Mouse (Mus musculus): Measurements from ENCODE around the gene Gsta1. TPM values are rescaled to one million over a fixed set of nuclear protein-coding genes. Genes with fewer than 3 reads are reported as not detected.

Gene Gsta1
- polyA plus RNA-seq, 1 experiment, result not detected

DNA sequence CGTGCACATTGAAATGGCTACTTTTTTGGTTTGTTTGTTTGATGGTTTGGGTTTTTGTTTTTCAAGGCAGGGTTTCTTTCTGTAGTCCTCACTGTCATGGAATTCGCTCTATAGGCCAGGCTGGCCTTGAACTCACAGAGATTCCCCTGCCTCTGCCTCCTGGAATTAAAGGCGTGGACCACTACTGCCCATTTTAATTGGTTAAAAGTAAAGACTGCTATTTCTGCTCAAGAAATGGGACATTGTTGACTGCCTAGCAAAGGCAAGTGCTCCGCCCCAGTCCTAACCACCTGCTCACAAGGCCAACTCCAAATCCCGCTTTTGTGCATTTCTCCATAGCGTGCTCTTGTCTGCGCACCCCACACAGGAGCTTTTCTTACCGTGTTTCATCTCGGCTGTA, 32.7 kb upstream of the Gsta1 start:
- Histone ChIP-seq H3K4me3 (replicated peaks; ENCODE audit: control insufficient read depth, low read depth, low read length) (no peak overlapping the region), H3K4me1 (ENCODE audit: control insufficient read depth, insufficient read depth, low read length) (no peaks in the 10 kb centered on the region), H3K27ac (ENCODE audit: control insufficient read depth, insufficient read depth, low read depth, low read length, poor library complexity) (no peak overlapping the region)
- TF ChIP-seq CTCF (IDR thresholded peaks at IDR 0.05; ENCODE audit: control insufficient read depth, insufficient read depth, low read length) (no peak), POLR2A (IDR thresholded peaks at IDR 0.05; ENCODE audit: borderline replicate concordance, control insufficient read depth, low read depth, low read length) (no peak)
- 92% methylated on average over 9 of the region's 9 CpGs for WGBS

DNA sequence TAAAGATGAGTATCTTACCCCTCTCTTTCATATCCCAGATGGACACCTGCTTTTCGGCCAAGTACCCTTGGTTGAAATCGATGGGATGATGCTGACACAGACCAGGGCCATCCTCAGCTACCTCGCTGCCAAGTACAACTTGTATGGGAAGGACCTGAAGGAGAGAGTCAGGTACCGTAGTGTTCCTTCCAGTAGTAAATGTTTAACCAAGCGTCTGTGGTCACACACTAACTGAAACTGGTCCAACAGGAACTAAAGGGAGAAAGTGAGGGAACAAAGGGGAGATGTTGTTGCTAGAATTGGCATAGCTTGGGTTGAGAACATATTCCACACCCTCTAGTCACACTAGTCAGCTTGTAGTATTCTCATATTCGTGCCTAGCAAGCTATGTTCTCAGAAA, 26.3 kb upstream of the Gsta1 start:
- WGBS, result 69% methylated on average over 6 of the region's 6 CpGs
- Histone ChIP-seq H3K4me3 (replicated peaks; ENCODE audit: control insufficient read depth, low read depth, low read length) (no peak overlapping the region), H3K27ac (ENCODE audit: control insufficient read depth, insufficient read depth, low read depth, low read length, poor library complexity) (no peak overlapping the region), H3K4me1 (ENCODE audit: control insufficient read depth, insufficient read depth, low read length) (no peaks in the 10 kb centered on the region)
- no peak for TF ChIP-seq CTCF (IDR thresholded peaks at IDR 0.05; ENCODE audit: control insufficient read depth, insufficient read depth, low read length)
- TF ChIP-seq POLR2A (IDR thresholded peaks at IDR 0.05; ENCODE audit: borderline replicate concordance, control insufficient read depth, low read depth, low read length), result no peak

DNA sequence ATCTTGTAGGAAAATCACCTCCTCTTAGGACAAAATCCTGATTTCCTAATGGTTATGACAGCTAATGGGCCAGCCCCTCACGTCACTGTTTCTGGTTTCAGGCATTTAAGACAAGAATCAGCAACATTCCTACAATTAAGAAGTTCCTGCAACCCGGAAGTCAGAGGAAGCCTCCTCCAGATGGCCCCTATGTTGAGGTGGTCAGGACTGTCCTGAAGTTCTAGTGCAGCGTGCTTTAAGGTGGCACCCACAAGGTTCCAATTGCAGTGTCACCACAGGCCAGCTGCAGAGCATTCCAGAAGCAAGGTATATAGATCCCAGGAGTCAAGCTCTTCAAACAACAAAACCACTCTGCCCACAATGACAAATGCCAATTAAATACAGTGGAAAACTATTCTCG, 21.5 kb upstream of the Gsta1 start:
- WGBS, result 67% methylated on average over 4 of the region's 4 CpGs
- H3K4me3 ChIP-seq (replicated peaks; ENCODE audit: control insufficient read depth, low read depth, low read length), result no peak overlapping the region
- no peak overlapping the region for H3K27ac ChIP-seq (ENCODE audit: control insufficient read depth, insufficient read depth, low read depth, low read length, poor library complexity)

DNA sequence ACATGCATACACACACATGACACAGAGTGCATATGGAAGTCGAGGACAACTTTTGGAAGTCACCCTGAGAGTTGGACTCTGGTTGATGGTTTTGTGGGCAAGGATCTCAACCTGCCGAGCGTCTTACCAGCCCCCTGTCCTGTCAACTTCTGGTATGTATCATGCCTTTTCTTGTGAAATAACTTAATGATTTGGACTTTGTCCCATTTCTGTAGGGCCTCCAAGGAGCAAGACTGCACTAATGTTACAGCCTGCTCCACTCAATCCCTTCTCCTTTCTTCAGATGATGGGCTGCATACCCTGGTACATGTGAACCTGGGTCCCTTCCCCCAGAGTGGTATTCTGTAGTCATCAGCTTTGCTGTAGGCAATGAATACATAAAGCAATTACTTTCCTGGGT, 20.4 kb upstream of the Gsta1 start:
- H3K4me1 ChIP-seq (ENCODE audit: control insufficient read depth, insufficient read depth, low read length), result no peaks in the 10 kb centered on the region
- H3K27ac ChIP-seq (ENCODE audit: control insufficient read depth, insufficient read depth, low read depth, low read length, poor library complexity), result no peak overlapping the region
- H3K4me3 ChIP-seq (replicated peaks; ENCODE audit: control insufficient read depth, low read depth, low read length), result no peak overlapping the region
- 69% methylated on average over 3 of the region's 3 CpGs for WGBS
- no peak for TF ChIP-seq CTCF (IDR thresholded peaks at IDR 0.05; ENCODE audit: control insufficient read depth, insufficient read depth, low read length)
- no peak for TF ChIP-seq POLR2A (IDR thresholded peaks at IDR 0.05; ENCODE audit: borderline replicate concordance, control insufficient read depth, low read depth, low read length)

More for the DNA sequence above, 21.5 kb upstream of the Gsta1 start:
- no peak for TF ChIP-seq CTCF (IDR thresholded peaks at IDR 0.05; ENCODE audit: control insufficient read depth, insufficient read depth, low read length)
- no peak for TF ChIP-seq POLR2A (IDR thresholded peaks at IDR 0.05; ENCODE audit: borderline replicate concordance, control insufficient read depth, low read depth, low read length)
- H3K4me1 ChIP-seq (ENCODE audit: control insufficient read depth, insufficient read depth, low read length), result no peaks in the 10 kb centered on the region

DNA sequence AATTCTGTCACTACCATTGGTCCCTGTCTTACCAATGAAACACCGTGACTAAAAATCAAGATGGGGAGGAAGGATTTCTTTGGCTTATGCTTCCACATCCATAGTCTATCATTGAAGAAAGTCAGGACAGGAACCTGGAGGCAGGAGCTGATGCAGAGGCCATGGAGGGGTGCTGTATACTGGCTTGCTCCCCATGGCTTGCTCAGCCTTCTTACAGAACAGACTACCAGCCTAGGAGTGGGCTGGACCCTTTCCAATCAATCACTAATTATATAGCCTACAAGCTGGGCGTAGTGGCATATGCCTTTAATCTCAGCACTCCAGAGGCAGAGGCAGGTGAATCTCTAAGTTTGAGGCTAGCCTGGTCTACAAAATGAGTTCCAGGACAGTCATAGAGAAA, 19.6 kb upstream of the Gsta1 start:
- no peak overlapping the region for H3K27ac ChIP-seq (ENCODE audit: control insufficient read depth, insufficient read depth, low read depth, low read length, poor library complexity)
- no peaks in the 10 kb centered on the region for H3K4me1 ChIP-seq (ENCODE audit: control insufficient read depth, insufficient read depth, low read length)
- 92% methylated on average over 2 of the region's 2 CpGs for WGBS
- no peak overlapping the region for H3K4me3 ChIP-seq (replicated peaks; ENCODE audit: control insufficient read depth, low read depth, low read length)
- TF ChIP-seq POLR2A (IDR thresholded peaks at IDR 0.05; ENCODE audit: borderline replicate concordance, control insufficient read depth, low read depth, low read length) (no peak), CTCF (IDR thresholded peaks at IDR 0.05; ENCODE audit: control insufficient read depth, insufficient read depth, low read length) (no peak)

DNA sequence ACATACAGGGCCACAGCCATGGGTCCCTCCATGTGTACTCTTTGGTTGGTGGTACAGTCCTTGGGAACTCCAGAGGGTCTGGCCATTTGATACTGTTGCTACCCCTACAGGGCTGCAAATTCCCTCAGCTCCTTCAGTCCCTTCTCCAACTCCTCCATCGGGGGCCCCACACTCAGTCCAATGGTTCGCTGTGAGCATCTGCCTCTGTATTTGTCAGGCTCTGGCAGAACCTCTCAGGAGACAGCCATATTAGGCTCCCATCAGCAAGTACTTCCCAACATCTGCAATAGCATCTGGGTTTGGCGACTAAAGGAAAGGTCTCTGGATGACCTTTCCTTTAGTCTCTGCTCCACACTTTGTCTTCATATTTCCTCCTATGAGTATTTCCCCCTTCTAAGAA, 18.9 kb upstream of the Gsta1 start:
- no peak overlapping the region for H3K27ac ChIP-seq (ENCODE audit: control insufficient read depth, insufficient read depth, low read depth, low read length, poor library complexity)
- H3K4me1 ChIP-seq (ENCODE audit: control insufficient read depth, insufficient read depth, low read length), result no peaks in the 10 kb centered on the region
- WGBS, result 89% methylated on average over 3 of the region's 3 CpGs
- no peak for TF ChIP-seq POLR2A (IDR thresholded peaks at IDR 0.05; ENCODE audit: borderline replicate concordance, control insufficient read depth, low read depth, low read length)
- TF ChIP-seq CTCF (IDR thresholded peaks at IDR 0.05; ENCODE audit: control insufficient read depth, insufficient read depth, low read length), result no peak
- no peak overlapping the region for H3K4me3 ChIP-seq (replicated peaks; ENCODE audit: control insufficient read depth, low read depth, low read length)

DNA sequence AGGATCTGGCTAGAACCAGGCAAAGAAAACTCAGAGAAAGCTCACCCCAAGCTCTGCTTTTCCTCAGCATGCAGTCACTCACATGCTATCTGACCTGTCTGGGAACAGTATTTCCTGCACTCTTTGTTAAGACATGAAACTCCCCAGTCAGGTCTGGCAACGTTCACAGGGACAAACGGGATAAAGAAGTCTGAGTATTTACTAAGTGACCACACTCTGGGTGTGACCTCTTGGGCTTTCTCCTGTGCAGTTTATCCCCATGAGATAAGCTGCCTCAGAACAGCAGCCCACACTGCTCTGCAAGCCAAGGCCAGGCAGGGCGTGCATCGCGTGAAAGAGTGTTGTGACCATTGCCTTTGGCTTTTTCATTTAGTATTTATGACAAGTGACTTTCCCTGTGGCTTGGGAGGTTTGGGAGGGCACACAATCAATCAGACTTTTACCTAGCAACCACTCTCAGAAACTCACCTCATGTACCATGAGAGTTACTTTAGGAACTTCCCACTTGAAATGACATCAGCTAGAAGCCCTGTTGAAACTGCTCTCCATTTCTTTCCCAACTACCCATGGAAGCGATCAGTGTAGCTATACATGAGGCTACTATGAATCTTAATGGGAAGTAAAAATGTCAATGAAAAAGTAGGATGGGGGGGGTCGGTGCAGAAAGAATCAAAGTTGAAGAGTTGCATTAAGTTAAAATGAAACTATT, 18.0 kb upstream of the Gsta1 start:
- H3K4me3 ChIP-seq (replicated peaks; ENCODE audit: control insufficient read depth, low read depth, low read length), result no peak overlapping the region
- WGBS, result 51% methylated on average over 7 of the region's 7 CpGs
- H3K27ac ChIP-seq (ENCODE audit: control insufficient read depth, insufficient read depth, low read depth, low read length, poor library complexity), result no peak overlapping the region
- TF ChIP-seq CTCF (IDR thresholded peaks at IDR 0.05; ENCODE audit: control insufficient read depth, insufficient read depth, low read length) (no peak), POLR2A (IDR thresholded peaks at IDR 0.05; ENCODE audit: borderline replicate concordance, control insufficient read depth, low read depth, low read length) (no peak)
- no peaks in the 10 kb centered on the region for H3K4me1 ChIP-seq (ENCODE audit: control insufficient read depth, insufficient read depth, low read length)

DNA sequence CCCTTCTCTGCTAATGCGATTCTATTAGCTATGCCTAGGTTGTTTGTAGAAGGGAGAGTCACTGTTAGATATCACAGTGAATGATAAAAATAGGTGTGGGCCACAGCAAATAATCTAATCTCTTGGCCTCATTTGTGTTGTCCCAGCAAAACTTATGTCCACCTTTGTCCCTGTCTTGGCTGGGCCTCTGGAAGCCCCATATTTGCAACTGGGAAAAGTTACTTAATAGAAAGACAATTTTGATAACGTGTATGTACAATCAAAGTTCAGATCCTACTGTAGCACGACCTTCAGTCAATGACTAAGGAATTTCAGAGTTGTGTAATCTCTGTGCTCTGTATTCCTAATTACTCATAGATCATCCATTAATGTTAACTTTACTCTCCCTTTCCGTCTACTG, 13.4 kb upstream of the Gsta1 start:
- WGBS, result 75% methylated on average over 4 of the region's 4 CpGs
- H3K4me1 ChIP-seq (ENCODE audit: control insufficient read depth, insufficient read depth, low read length), result no peaks in the 10 kb centered on the region
- H3K27ac ChIP-seq (ENCODE audit: control insufficient read depth, insufficient read depth, low read depth, low read length, poor library complexity), result no peak overlapping the region
- no peak overlapping the region for H3K4me3 ChIP-seq (replicated peaks; ENCODE audit: control insufficient read depth, low read depth, low read length)
- TF ChIP-seq CTCF (IDR thresholded peaks at IDR 0.05; ENCODE audit: control insufficient read depth, insufficient read depth, low read length), result no peak
- no peak for TF ChIP-seq POLR2A (IDR thresholded peaks at IDR 0.05; ENCODE audit: borderline replicate concordance, control insufficient read depth, low read depth, low read length)

DNA sequence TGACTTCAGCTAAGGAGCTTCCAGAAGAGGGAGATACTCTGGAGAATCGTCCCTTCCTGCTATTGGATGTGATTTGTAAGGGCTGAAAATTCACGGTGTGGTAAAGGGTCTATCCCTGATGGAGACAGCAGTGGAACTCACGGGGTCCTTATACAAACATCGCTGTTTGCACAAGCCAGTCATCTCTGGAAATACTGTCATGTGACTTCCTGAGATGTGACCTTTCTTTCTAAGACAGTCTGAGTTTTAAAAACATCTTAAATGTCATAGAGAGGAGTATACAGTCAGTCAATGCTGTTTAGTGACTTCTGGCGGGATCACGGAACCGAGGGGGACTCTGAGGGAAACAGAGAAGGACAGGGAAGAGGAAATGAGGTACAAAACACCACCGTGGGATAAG, 7.8 kb upstream of the Gsta1 start:
- no peaks in the 10 kb centered on the region for H3K4me1 ChIP-seq (ENCODE audit: control insufficient read depth, insufficient read depth, low read length)
- H3K27ac ChIP-seq (ENCODE audit: control insufficient read depth, insufficient read depth, low read depth, low read length, poor library complexity), result no peak overlapping the region
- TF ChIP-seq POLR2A (IDR thresholded peaks at IDR 0.05; ENCODE audit: borderline replicate concordance, control insufficient read depth, low read depth, low read length) (no peak), CTCF (IDR thresholded peaks at IDR 0.05; ENCODE audit: control insufficient read depth, insufficient read depth, low read length) (no peak)
- WGBS, result 54% methylated on average over 8 of the region's 8 CpGs
- H3K4me3 ChIP-seq (replicated peaks; ENCODE audit: control insufficient read depth, low read depth, low read length), result no peak overlapping the region

Data from bone marrow, adult 2 months (tissue).